8 mouse cellular contexts compared by ENCODE assay signal in genomic region chr11:35407341-35408154, GRCm38 (mm10).
DNase-seq lines count a peak whose midpoint lies in the region; ATAC-seq and TF ChIP-seq lines count a peak whose summit lies in the region.

No protein-coding gene starts in this region.

- H3K79me2 ChIP-seq in CH12.LX (replicated peaks; ENCODE audit: control insufficient read depth, extremely low read depth, insufficient read depth, poor library complexity, severe bottlenecking): no peaks in the 10 kb centered on the region

- peak; percentile 53 for DNase-seq in CH12.LX (ENCODE audit: extremely low read depth)
- DNase-seq in brain, embryonic 14.5 days (ENCODE audit: low read depth): peak; percentile 96
- DNase-seq in heart, postnatal 10 days: peak; percentile 76 to 80
- DNase-seq in kidney, postnatal 36 days: peak; percentile 69 to 79
- peak; percentile 42 for DNase-seq in liver, postnatal 0 days
- peak; percentile 68 for DNase-seq in ovary, postnatal 36 days (ENCODE audit: low spot score)
- DNase-seq in urinary bladder, postnatal 14 days (ENCODE audit: low spot score): peak; percentile 75

- peak; percentile 83 for TF ChIP-seq RAD21 in CH12.LX (IDR thresholded peaks at IDR 0.05; ENCODE audit: low read depth, low read length)

- intact Hi-C loops in heart, postnatal 10 days (cut with DNase I): loop anchor here (1.0 to 5.0 kb wide), 3 partner anchors 288 to 565 kb away; no protein-coding TSS in a partner anchor

- H3K4me3 ChIP-seq in CH12.LX (replicated peaks in 1 of 3; ENCODE audit: low read depth in 2 of 3, low read length in 2 of 3, poor library complexity in 1 of 3): no peak overlapping the region
- H3K4me3 ChIP-seq in forebrain, embryonic 15.5 days: no peak overlapping the region
- H3K4me3 ChIP-seq in liver, postnatal 0 days (ENCODE audit: low read depth, low read length): no peak overlapping the region

- in situ Hi-C loops in CH12.LX (cut with MboI; ENCODE audit: low pct_ligation_motif_present, low pct_unique_long_range_greater_than_20kb, low sequenced_read_pairs): loop anchor here (5.0 kb wide), 1 partner anchor 525 kb away; no protein-coding TSS in a partner anchor

- TF ChIP-seq EP300 in CH12.LX (IDR thresholded peaks at IDR 0.05; ENCODE audit: low read length): no peak
- TF ChIP-seq EP300 in liver, postnatal 0 days (IDR thresholded peaks at IDR 0.05; ENCODE audit: low read depth): no peak

- ATAC-seq in forebrain, embryonic 15.5 days (replicated peaks): peak; percentile 83
- ATAC-seq in liver, postnatal 0 days: no peak

- no peak for TF ChIP-seq POLR2A in CH12.LX (IDR thresholded peaks at IDR 0.05; ENCODE audit: low read depth, low read length)
- no peak for TF ChIP-seq POLR2A in brain, embryonic 14.5 days (IDR thresholded peaks at IDR 0.05; ENCODE audit: borderline replicate concordance, extremely low read depth, insufficient read depth, insufficient read length, poor library complexity, severe bottlenecking)

- peaks cover 0 to 17% of the 10 kb centered on the region in 2 experiments; a peak in 2 of 4 replicates for H3K4me1 ChIP-seq in CH12.LX (ENCODE audit: control insufficient read depth in 1 of 2, insufficient read depth in 2 of 2)
- H3K4me1 ChIP-seq in forebrain, embryonic 15.5 days: peaks cover 9% of the 10 kb centered on the region
- H3K4me1 ChIP-seq in liver, postnatal 0 days (ENCODE audit: insufficient read depth): no peaks in the 10 kb centered on the region

- no peaks in the 10 kb centered on the region for H3K9me3 ChIP-seq in CH12.LX (replicated peaks; ENCODE audit: low read length)
- H3K9me3 ChIP-seq in forebrain, embryonic 15.5 days: no peaks in the 10 kb centered on the region
- no peaks in the 10 kb centered on the region for H3K9me3 ChIP-seq in liver, postnatal 0 days (ENCODE audit: low read length)

- no peak overlapping the region for H3K9ac ChIP-seq in CH12.LX (ENCODE audit: insufficient read depth, low read depth)
- H3K9ac ChIP-seq in forebrain, embryonic 15.5 days (replicated peaks): no peak overlapping the region
- H3K9ac ChIP-seq in liver, postnatal 0 days (replicated peaks): no peak overlapping the region

- WGBS in forebrain, embryonic 15.5 days: 42% methylated on average over 12 of the region's 12 CpGs
- 49% methylated on average over 12 of the region's 12 CpGs for WGBS in liver, postnatal 0 days (ENCODE audit: insufficient replicate concordance)

- no peak overlapping the region for H3K4me2 ChIP-seq in CH12.LX (ENCODE audit: insufficient read depth, low read depth, poor library complexity, severe bottlenecking)
- no peak overlapping the region for H3K4me2 ChIP-seq in forebrain, embryonic 15.5 days (replicated peaks)
- H3K4me2 ChIP-seq in liver, postnatal 0 days (ENCODE audit: low read depth, low read length): no peak overlapping the region

- no peak overlapping the region for H3K27ac ChIP-seq in CH12.LX (ENCODE audit: insufficient read depth, low read depth)
- no peak overlapping the region for H3K27ac ChIP-seq in forebrain, embryonic 15.5 days (replicated peaks)
- H3K27ac ChIP-seq in liver, postnatal 0 days (ENCODE audit: low read depth): no peak overlapping the region

- dilution Hi-C loops in CH12.LX (cut with MboI; ENCODE audit: extremely low pct_ligation_motif_present, extremely low pct_unique_long_range_greater_than_20kb, low sequenced_read_pairs): no loop called here

- peak; percentile 14 to 83; a peak in 2 of 4 replicates for TF ChIP-seq CTCF in CH12.LX (conservative IDR thresholded peaks at IDR 0.05 in 1 of 2, IDR thresholded peaks at IDR 0.05 in 1 of 2; ENCODE audit: low read depth in 2 of 2, low read length in 2 of 2)
- TF ChIP-seq CTCF in brain, embryonic 14.5 days (IDR thresholded peaks at IDR 0.05; ENCODE audit: borderline replicate concordance, extremely low read depth, insufficient read depth, insufficient read length): peak; percentile 83
- peak; percentile 73 for TF ChIP-seq CTCF in liver, postnatal 0 days (IDR thresholded peaks at IDR 0.05; ENCODE audit: low read depth)

- H3K27me3 ChIP-seq in CH12.LX (replicated peaks): no peaks in the 10 kb centered on the region
- H3K27me3 ChIP-seq in forebrain, embryonic 15.5 days: no peaks in the 10 kb centered on the region
- no peaks in the 10 kb centered on the region for H3K27me3 ChIP-seq in liver, postnatal 0 days (ENCODE audit: insufficient read depth, low read length)

- no peaks in the 10 kb centered on the region for H3K36me3 ChIP-seq in CH12.LX (replicated peaks in 1 of 2; ENCODE audit: control insufficient read depth in 1 of 2, insufficient read depth in 1 of 2, low read length in 1 of 2)
- H3K36me3 ChIP-seq in forebrain, embryonic 15.5 days: no peaks in the 10 kb centered on the region
- no peaks in the 10 kb centered on the region for H3K36me3 ChIP-seq in liver, postnatal 0 days (replicated peaks; ENCODE audit: insufficient read depth, low read length)

TF ChIP-seq in CH12.LX, 34 proteins besides CTCF, POLR2A, EP300 and RAD21:
- TF ChIP-seq ZC3H11A (IDR thresholded peaks at IDR 0.05; ENCODE audit: low read depth, low read length): peak; percentile 80
- TF ChIP-seq SMC3 (IDR thresholded peaks at IDR 0.05; ENCODE audit: low read depth, low read length): peak; percentile 89
- TF ChIP-seq CHD1 (IDR thresholded peaks at IDR 0.05; ENCODE audit: low read depth, low read length): no peak
- TF ChIP-seq MAFK (IDR thresholded peaks at IDR 0.05; ENCODE audit: insufficient replicate concordance, low read length): no peak
- no peak for TF ChIP-seq NELFE (IDR thresholded peaks at IDR 0.05; ENCODE audit: low read depth, low read length)
- TF ChIP-seq JUND (conservative IDR thresholded peaks at IDR 0.05; ENCODE audit: low read depth, low read length): no peak
- TF ChIP-seq MYC (IDR thresholded peaks at IDR 0.05; ENCODE audit: low read depth, low read length): 0 out of 2 replicates have a peak, but pooled peaks have one; percentile 11
- TF ChIP-seq MAX (IDR thresholded peaks at IDR 0.05; ENCODE audit: low read length): no peak
- TF ChIP-seq TBP (conservative IDR thresholded peaks at IDR 0.05; ENCODE audit: low read depth, low read length): no peak
TF ChIP-seq in CH12.LX: peak in this region for 3.

Comparison
In these comparisons a context has a peak if more than half of its experiments do, and no peak if none do; other contexts are left out.
1. DNase-seq: peak in every context shown above with its lines; median percentile 96 in brain, embryonic 14.5 days; 78 in heart, postnatal 10 days; 75 in urinary bladder, postnatal 14 days; 74 in kidney, postnatal 36 days; 68 in ovary, postnatal 36 days; 53 in CH12.LX; 42 in liver, postnatal 0 days.